Mouse (Mus musculus) heart, adult 2 months (tissue): ENCODE measurements around the gene Ninj1.

Experiments
- CTCF ChIP-seq: fragments of 200-600 bp; IDR thresholded peaks from 2 replicates; pipeline ENCODE4 v1.8.1; 2022; ENCODE audit warnings: antibody characterized with exemption, mild to moderate bottlenecking, moderate library complexity
- EP300 ChIP-seq: fragments of 200-500 bp; IDR thresholded peaks from 2 replicates; pipeline ENCODE4 v1.6.1; 2011; ENCODE audit warnings: low read depth, low read length, control low read depth; ENCODE audit not compliant: insufficient read depth

DNA sequence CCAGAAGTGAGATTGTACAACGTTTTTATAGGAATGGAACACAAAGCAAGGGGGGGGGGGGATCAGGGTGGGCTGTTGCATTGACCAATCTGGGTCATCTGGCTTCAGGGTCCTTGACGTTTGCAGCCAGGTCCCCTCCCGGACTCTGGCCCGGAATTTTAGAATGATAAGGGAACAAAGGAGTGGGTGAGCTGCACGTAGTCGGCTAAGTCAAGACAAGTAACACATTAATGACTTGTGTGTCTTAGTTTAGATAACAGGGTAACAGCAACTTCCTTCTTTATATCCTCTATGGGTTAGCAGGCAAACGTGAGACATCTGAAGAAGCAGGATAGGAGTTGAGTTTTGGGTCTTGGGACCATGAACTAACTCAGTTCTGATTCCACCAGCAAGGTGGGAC, 23.6 kb upstream of the Ninj1 start:
- TF ChIP-seq CTCF, result no peak
- TF ChIP-seq EP300, result no peak
